Comparison of ENCODE assay signal across 14 mouse cellular contexts in genomic region chr9:65547844-65548243, GRCm38 (mm10). TPM values are rescaled to one million over a fixed set of nuclear protein-coding genes. Genes with fewer than 3 reads are reported as not detected.
DNase-seq lines count a peak whose midpoint lies in the region; ATAC-seq and TF ChIP-seq lines count a peak whose summit lies in the region.
"Had no signal": no experiment of that assay in that cellular context is flagged by ENCODE, and none has a peak within 500 bp of the region (broad histone marks: within the 10 kb centered on the region; RNA-seq: fewer than 3 reads in every experiment).

No protein-coding gene starts in this region.

- no peak overlapping the region for H3K4me3 ChIP-seq in hindbrain, embryonic 10.5 days
- no peak overlapping the region for H3K4me3 ChIP-seq in hindbrain, embryonic 14.5 days (replicated peaks; ENCODE audit: low read length)
- no peak overlapping the region for H3K4me3 ChIP-seq in stomach, embryonic 14.5 days (ENCODE audit: low read depth, low read length)
- H3K4me3 ChIP-seq in stomach, postnatal 0 days (ENCODE audit: low read depth, low read length) = no peak overlapping the region
- H3K4me3 ChIP-seq in hindbrain, embryonic 16.5 days (ENCODE audit: low read length) = no peak overlapping the region
- H3K4me3 ChIP-seq: limb, embryonic 15.5 days had no signal

- TF ChIP-seq CTCF in stomach, postnatal 0 days (IDR thresholded peaks at IDR 0.05; ENCODE audit: low read depth) = no peak

- H3K36me3 ChIP-seq in hindbrain, embryonic 10.5 days = no peaks in the 10 kb centered on the region
- no peaks in the 10 kb centered on the region for H3K36me3 ChIP-seq in hindbrain, embryonic 14.5 days (replicated peaks; ENCODE audit: control insufficient read depth, insufficient read depth)
- H3K36me3 ChIP-seq in stomach, embryonic 14.5 days (ENCODE audit: control insufficient read depth, insufficient read depth, low read length) = no peaks in the 10 kb centered on the region
- no peaks in the 10 kb centered on the region for H3K36me3 ChIP-seq in stomach, postnatal 0 days (ENCODE audit: control insufficient read depth, insufficient read depth, low read length)
- no peaks in the 10 kb centered on the region for H3K36me3 ChIP-seq in hindbrain, embryonic 16.5 days (ENCODE audit: control insufficient read depth, insufficient read depth, low read length)
- H3K36me3 ChIP-seq: limb, embryonic 15.5 days had no signal

- H3K27me3 ChIP-seq in hindbrain, embryonic 10.5 days (ENCODE audit: insufficient read depth, poor library complexity, severe bottlenecking) = no peaks in the 10 kb centered on the region
- H3K27me3 ChIP-seq in hindbrain, embryonic 14.5 days (ENCODE audit: control insufficient read depth, insufficient read depth, low read length) = no peaks in the 10 kb centered on the region
- no peaks in the 10 kb centered on the region for H3K27me3 ChIP-seq in stomach, embryonic 14.5 days (ENCODE audit: control insufficient read depth, insufficient read depth, low read length)
- H3K27me3 ChIP-seq in stomach, postnatal 0 days (ENCODE audit: control insufficient read depth, insufficient read depth, low read length) = no peaks in the 10 kb centered on the region
- no peaks in the 10 kb centered on the region for H3K27me3 ChIP-seq in hindbrain, embryonic 16.5 days (replicated peaks; ENCODE audit: control insufficient read depth, insufficient read depth, low read length)
- H3K27me3 ChIP-seq: limb, embryonic 15.5 days had no signal

- ATAC-seq in hindbrain, embryonic 14.5 days (ENCODE audit: low FRiP score) = no peak
- ATAC-seq in stomach, embryonic 14.5 days (ENCODE audit: insufficient number of reproducible peaks, insufficient read depth, low FRiP score, low read depth) = no peak
- ATAC-seq in stomach, postnatal 0 days (ENCODE audit: low FRiP score, low TSS enrichment) = no peak
- ATAC-seq in hindbrain, embryonic 16.5 days = no peak
- ATAC-seq: forebrain, embryonic 14.5 days had no signal

- DNase-seq in hindbrain, embryonic 10.5 days (ENCODE audit: low spot score) = no peak
- DNase-seq in hindbrain, embryonic 14.5 days (ENCODE audit: low spot score) = no peak
- DNase-seq in stomach, postnatal 0 days (ENCODE audit: low spot score) = no peak
- DNase-seq in urinary bladder, adult 2 months (ENCODE audit: low spot score) = no peak
- no peak for DNase-seq in spleen, postnatal 10 days (ENCODE audit: low spot score in 2 of 2)
- DNase-seq: cerebellum, adult 8-10 months; heart, postnatal 4 days; kidney, postnatal 10 days; layer of hippocampus, postnatal 36 days; thymus, postnatal 25 days had no signal

- no peaks in the 10 kb centered on the region for H3K9me3 ChIP-seq in hindbrain, embryonic 10.5 days
- no peaks in the 10 kb centered on the region for H3K9me3 ChIP-seq in hindbrain, embryonic 14.5 days (ENCODE audit: control insufficient read depth, low read length)
- H3K9me3 ChIP-seq in stomach, embryonic 14.5 days (ENCODE audit: control insufficient read depth, low read depth, low read length) = no peaks in the 10 kb centered on the region
- H3K9me3 ChIP-seq in stomach, postnatal 0 days (ENCODE audit: control insufficient read depth, low read length) = no peaks in the 10 kb centered on the region
- no peaks in the 10 kb centered on the region for H3K9me3 ChIP-seq in hindbrain, embryonic 16.5 days (ENCODE audit: control insufficient read depth, low read length)
- H3K9me3 ChIP-seq: limb, embryonic 15.5 days had no signal

- no peak overlapping the region for H3K9ac ChIP-seq in hindbrain, embryonic 14.5 days
- 0 out of 2 replicates have a peak overlapping the region, but pooled peaks have one; percentile 15 for H3K9ac ChIP-seq in stomach, embryonic 14.5 days (replicated peaks; ENCODE audit: low read depth, low read length)
- no peak overlapping the region for H3K9ac ChIP-seq in stomach, postnatal 0 days (ENCODE audit: low read length)
- H3K9ac ChIP-seq in hindbrain, embryonic 16.5 days (ENCODE audit: low read depth, low read length) = no peak overlapping the region
- H3K9ac ChIP-seq: limb, embryonic 15.5 days had no signal

- H3K4me2 ChIP-seq in hindbrain, embryonic 14.5 days (replicated peaks) = no peak overlapping the region
- no peak overlapping the region for H3K4me2 ChIP-seq in stomach, embryonic 14.5 days (replicated peaks; ENCODE audit: low read depth, low read length)
- no peak overlapping the region for H3K4me2 ChIP-seq in stomach, postnatal 0 days (replicated peaks; ENCODE audit: low read depth)
- no peak overlapping the region for H3K4me2 ChIP-seq in hindbrain, embryonic 16.5 days (ENCODE audit: low read length)
- H3K4me2 ChIP-seq: limb, embryonic 15.5 days had no signal

- H3K27ac ChIP-seq in hindbrain, embryonic 10.5 days = peak overlapping the region; percentile 73
- no peak overlapping the region for H3K27ac ChIP-seq in hindbrain, embryonic 14.5 days
- H3K27ac ChIP-seq in stomach, embryonic 14.5 days (ENCODE audit: low read length) = peak overlapping the region; percentile 52; the same call in 1 of the 2 replicates
- H3K27ac ChIP-seq in stomach, postnatal 0 days (replicated peaks) = no peak overlapping the region
- 0 out of 2 replicates have a peak overlapping the region, but pooled peaks have one; percentile 7 for H3K27ac ChIP-seq in hindbrain, embryonic 16.5 days (ENCODE audit: low read depth, low read length)
- H3K27ac ChIP-seq: limb, embryonic 15.5 days had no signal

- WGBS in hindbrain, embryonic 10.5 days = 68% methylated on average over 4 of the region's 4 CpGs
- WGBS in hindbrain, embryonic 14.5 days = 44% methylated on average over 4 of the region's 4 CpGs
- WGBS in stomach, embryonic 14.5 days = 58% methylated on average over 4 of the region's 4 CpGs
- WGBS in stomach, postnatal 0 days = 52% methylated on average over 4 of the region's 4 CpGs
- 55% methylated on average over 4 of the region's 4 CpGs for WGBS in hindbrain, embryonic 16.5 days

- no peak for TF ChIP-seq EP300 in stomach, postnatal 0 days (optimal IDR thresholded peaks at IDR 0.05)

- H3K4me1 ChIP-seq in hindbrain, embryonic 10.5 days (replicated peaks) = peaks cover 52% of the 10 kb centered on the region
- H3K4me1 ChIP-seq in hindbrain, embryonic 14.5 days (replicated peaks; ENCODE audit: control insufficient read depth, insufficient read depth, low read length) = peaks cover 9% of the 10 kb centered on the region; the same call in 1 of the 2 replicates
- H3K4me1 ChIP-seq in stomach, embryonic 14.5 days (ENCODE audit: control insufficient read depth, insufficient read depth, low read length) = peaks cover 29% of the 10 kb centered on the region; the same call in 1 of the 2 replicates
- 0 out of 2 replicates have a peak, but pooled peaks cover 3% of the 10 kb centered on the region for H3K4me1 ChIP-seq in stomach, postnatal 0 days (replicated peaks; ENCODE audit: control insufficient read depth, insufficient read depth)
- H3K4me1 ChIP-seq in hindbrain, embryonic 16.5 days (ENCODE audit: control insufficient read depth, insufficient read depth, low read depth, low read length) = peaks cover 8% of the 10 kb centered on the region

RNA-seq across cellular contexts. Expression of gene Ankdd1a, which starts 27.9 kb away (rescaled TPM):
- 0.11 TPM in 1 of 2 replicates, not detected in the other for polyA plus RNA-seq in hindbrain, embryonic 10.5 days (2016; fragmentation: Nextera tagmentation; extraction: Ambion mirVana)
- 0.38 and 1.0 TPM in 2 replicates for polyA plus RNA-seq in hindbrain, embryonic 14.5 days (2014; fragmentation: Nextera tagmentation; extraction: Ambion mirVana)
- not detected in 2 replicates for polyA plus RNA-seq in stomach, embryonic 14.5 days (2014; fragmentation: Nextera tagmentation; extraction: Ambion mirVana)
- 0.18 and 0.35 TPM in 2 replicates for polyA plus RNA-seq in stomach, postnatal 0 days (2015; fragmentation: Nextera tagmentation; extraction: Ambion mirVana)
- 1.1 and 1.2 TPM in 2 replicates for polyA plus RNA-seq in hindbrain, embryonic 16.5 days (2015; fragmentation: Nextera tagmentation; extraction: Ambion mirVana)
- 21.8 and 33.9 TPM in 2 replicates for polyA plus RNA-seq in urinary bladder, adult 2 months (2012; rRNA removed)
- polyA plus RNA-seq: forebrain, embryonic 14.5 days had no signal

RNA-seq across cellular contexts. Expression of gene Plekho2, which starts 32.0 kb away (rescaled TPM):
- 14.5 and 15.2 TPM in 2 replicates for polyA plus RNA-seq in hindbrain, embryonic 10.5 days (2016; fragmentation: Nextera tagmentation; extraction: Ambion mirVana)
- 4.4 and 4.6 TPM in 2 replicates for polyA plus RNA-seq in hindbrain, embryonic 14.5 days (2014; fragmentation: Nextera tagmentation; extraction: Ambion mirVana)
- polyA plus RNA-seq in stomach, embryonic 14.5 days (2014; fragmentation: Nextera tagmentation; extraction: Ambion mirVana) = 17.2 and 21.2 TPM in 2 replicates
- polyA plus RNA-seq in stomach, postnatal 0 days (2015; fragmentation: Nextera tagmentation; extraction: Ambion mirVana) = 9.6 and 10.6 TPM in 2 replicates
- 7.1 and 8.0 TPM in 2 replicates for polyA plus RNA-seq in hindbrain, embryonic 16.5 days (2015; fragmentation: Nextera tagmentation; extraction: Ambion mirVana)
- 45.4 and 50.5 TPM in 2 replicates for polyA plus RNA-seq in urinary bladder, adult 2 months (2012; rRNA removed)

RNA-seq across cellular contexts. Expression of gene Pif1, which starts 39.1 kb away (rescaled TPM):
- polyA plus RNA-seq in hindbrain, embryonic 10.5 days (2016; fragmentation: Nextera tagmentation; extraction: Ambion mirVana) = 24.2 and 27.2 TPM in 2 replicates
- polyA plus RNA-seq in hindbrain, embryonic 14.5 days (2014; fragmentation: Nextera tagmentation; extraction: Ambion mirVana) = 1.9 and 2.2 TPM in 2 replicates
- 9.9 and 11.0 TPM in 2 replicates for polyA plus RNA-seq in stomach, embryonic 14.5 days (2014; fragmentation: Nextera tagmentation; extraction: Ambion mirVana)
- polyA plus RNA-seq in stomach, postnatal 0 days (2015; fragmentation: Nextera tagmentation; extraction: Ambion mirVana) = 2.1 and 2.4 TPM in 2 replicates
- 3.2 and 4.3 TPM in 2 replicates for polyA plus RNA-seq in hindbrain, embryonic 16.5 days (2015; fragmentation: Nextera tagmentation; extraction: Ambion mirVana)
- polyA plus RNA-seq in urinary bladder, adult 2 months (2012; rRNA removed) = 0.29 and 0.36 TPM in 2 replicates

Comparison
In these comparisons a context has a peak if more than half of its experiments do, and no peak if none do; other contexts are left out.
1. H3K27ac ChIP-seq: peak in hindbrain, embryonic 10.5 days (single experiment), stomach, embryonic 14.5 days (single experiment) and hindbrain, embryonic 16.5 days (single experiment); none in hindbrain, embryonic 14.5 days (single experiment) and stomach, postnatal 0 days (single experiment).
2. RNA of gene Ankdd1a, which starts 27.9 kb away (polyA plus RNA-seq): 21.8 to 33.9 TPM in urinary bladder, adult 2 months; 1.1 to 1.2 TPM in hindbrain, embryonic 16.5 days, 0.38 to 1.0 TPM in hindbrain, embryonic 14.5 days, 0.18 to 0.35 TPM in stomach, postnatal 0 days, 0.11 TPM in hindbrain, embryonic 10.5 days and not detected in stomach, embryonic 14.5 days; every median in the first group is over 10 times any median in the second.